Mouse (Mus musculus) gastrocnemius, adult 18-20 months (tissue): ENCODE data around the gene Rpl11. TPM values are rescaled to one million over a fixed set of nuclear protein-coding genes. Genes with fewer than 3 reads are reported as not detected.
"Not testable (repeated sequence)": the region's sequence is repeated elsewhere in the genome, so short reads cannot be mapped to it uniquely, and the experiment has no call there.

Experiments
- DNase-seq: peaks from one replicate; pipeline ENCODE4 v3.0.0; 2021; ENCODE audit warnings: low spot score
- total RNA-seq, 2 experiments: library from RNA; stranded (reverse); gene quantifications; 2 replicates each; pipeline ENCODE4 v1.2.3; 2021

Rpl11 gene
- total RNA-seq, 2 experiments from 2014 or later = 249 to 252 TPM

DNA sequence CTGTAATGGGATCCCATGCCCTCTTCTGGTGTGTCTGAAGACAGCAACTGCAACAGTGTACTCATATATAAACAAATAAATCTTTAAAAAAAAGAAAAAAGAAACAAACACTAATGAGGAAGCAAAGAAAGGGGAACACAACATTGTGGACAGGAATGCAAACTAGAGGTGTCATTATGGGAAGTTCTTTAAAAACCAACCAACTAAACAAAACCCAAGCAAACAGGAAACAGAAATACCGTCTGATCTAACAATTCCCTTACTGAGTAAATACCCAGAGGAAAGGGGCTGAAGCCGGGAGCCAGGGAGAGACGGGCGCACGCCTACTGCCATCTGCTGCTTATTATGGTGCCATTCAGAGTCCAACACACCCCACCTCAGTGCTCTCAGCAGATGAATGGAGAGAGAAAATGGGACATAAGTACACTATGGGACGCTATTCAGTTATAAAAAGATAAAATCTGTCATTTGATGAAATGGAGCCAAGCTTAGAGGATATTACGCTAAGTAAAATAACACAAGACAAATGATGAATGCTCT, 71.6 kb downstream of the Rpl11 start:
- no peak for DNase-seq

- not testable (repeated sequence) for DNase-seq
These were observed 73.0 kb downstream of the Rpl11 start for GRCm38 (mm10) chr4:135980223-135980622.

Other genes starting within 250 kb of the Rpl11 start
- gene Srsf10, start 197.7 kb downstream of the Rpl11 start, total RNA-seq = 10 to 100 TPM; 25.6 to 27.0 TPM
- 10 to 100 TPM; 39.8 to 42.2 TPM for gene Pnrc2, start 179.6 kb downstream of the Rpl11 start, total RNA-seq
- under 1 TPM in 1 of 2 experiments, not detected in 1; 0.12 TPM for gene Cnr2, start 158.0 kb downstream of the Rpl11 start, total RNA-seq
- gene Fuca1, start 132.7 kb downstream of the Rpl11 start, total RNA-seq = 10 to 100 TPM; 22.5 to 23.3 TPM
- 10 to 100 TPM; 38.5 to 40.1 TPM for gene Hmgcl, start 107.0 kb downstream of the Rpl11 start, total RNA-seq
- under 1 TPM; 0.73 to 0.97 TPM for gene Gale, start 89.7 kb downstream of the Rpl11 start, total RNA-seq
- gene Lypla2, start 80.8 kb downstream of the Rpl11 start, total RNA-seq = 10 to 100 TPM; 25.2 to 29.8 TPM
- 10 to 100 TPM; 25.3 to 26.3 TPM for gene Pithd1, start 66.2 kb downstream of the Rpl11 start, total RNA-seq
- 10 to 100 TPM; 62.0 to 62.3 TPM for gene Eloa, start 31.7 kb downstream of the Rpl11 start, total RNA-seq
- gene Id3, start 90.1 kb upstream of the Rpl11 start, total RNA-seq = 10 to 100 TPM; 13.7 to 24.1 TPM
- gene E2f2, start 119.0 kb upstream of the Rpl11 start, total RNA-seq = under 1 TPM; 0.73 to 0.76 TPM
- gene Asap3, start 152.9 kb upstream of the Rpl11 start, total RNA-seq = 1 to 10 TPM; 1.4 to 1.5 TPM
- 100 to 1,000 TPM; 379 to 395 TPM for gene Tcea3, start 194.3 kb upstream of the Rpl11 start, total RNA-seq
- 10 to 100 TPM; 29.7 to 33.3 TPM for gene Zfp46, start 231.3 kb upstream of the Rpl11 start, total RNA-seq